Mouse (Mus musculus): ENCODE measurements around the gene Tle4.

DNA sequence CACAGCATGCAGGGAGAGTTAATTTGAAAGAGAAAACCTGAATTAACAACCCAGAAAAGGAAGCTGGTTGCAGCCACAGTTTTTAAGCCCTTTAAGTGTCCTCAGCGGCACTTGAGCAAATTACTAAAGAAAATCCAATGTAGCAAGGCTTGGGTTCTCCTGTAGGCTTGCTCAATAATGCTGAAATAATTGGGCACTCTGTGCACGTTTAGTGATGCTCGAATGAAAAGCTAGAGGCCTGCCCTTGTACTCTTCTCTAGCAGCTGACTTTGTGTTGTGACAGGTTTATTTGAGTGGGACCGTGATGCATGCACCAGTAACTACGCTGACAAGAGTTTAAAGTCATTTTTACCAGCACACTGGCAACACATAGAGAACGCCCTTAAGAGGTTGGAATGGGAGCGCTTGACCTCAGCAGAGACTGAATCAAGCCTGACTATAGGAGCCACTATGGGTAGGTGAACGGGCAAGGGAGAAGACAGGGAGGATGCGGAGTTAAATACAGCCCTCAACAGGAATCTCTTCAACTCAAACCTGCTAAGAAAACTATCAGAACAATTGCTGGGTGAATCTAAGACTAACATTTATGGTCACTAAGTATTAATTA lies 79.3 kb downstream of the Tle4 start:
- TF ChIP-seq POLR2A (IDR thresholded peaks at IDR 0.05; ENCODE audit: borderline replicate concordance, extremely low read depth, low read depth, low read length) (no peak), CTCF (IDR thresholded peaks at IDR 0.05; ENCODE audit: insufficient read depth, low read length) (no peak)

Measured in lung, adult 2 months (tissue).